Mouse (Mus musculus): Measurements from ENCODE around the gene Zbtb11. TPM values are rescaled to one million over a fixed set of nuclear protein-coding genes. Genes with fewer than 3 reads are reported as not detected.

The Zbtb11 gene
- total and polyA plus RNA-seq, 3 experiments, result 6.8 to 42.3 (median 37.6) TPM

DNA sequence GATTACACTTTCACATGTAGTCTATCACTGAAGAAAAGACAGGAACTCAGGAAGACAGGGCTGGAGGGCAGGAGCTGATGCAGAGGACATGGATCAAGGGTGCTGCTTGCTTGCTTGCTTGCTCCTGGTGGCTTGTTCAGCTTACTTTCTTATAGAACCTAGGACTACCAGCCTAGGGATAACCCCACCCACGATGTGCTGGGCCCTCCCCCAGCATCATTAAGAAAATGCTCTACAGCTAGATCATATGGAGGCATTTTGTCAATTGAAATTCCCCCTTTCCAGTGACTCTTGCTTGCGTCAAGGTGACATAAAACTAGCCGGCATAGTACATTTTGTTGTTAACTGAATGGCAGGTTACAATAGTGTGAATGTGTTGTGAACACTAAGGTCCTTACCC, 82.2 kb downstream of the Zbtb11 start:
- ATAC-seq (ENCODE audit: extremely low read depth, insufficient number of reproducible peaks, low FRiP score, poor library complexity, severe bottlenecking), result no peak
- no peak for TF ChIP-seq TAL1 (conservative IDR thresholded peaks at IDR 0.05; ENCODE audit: low read depth, low read length)
- no peak for TF ChIP-seq GATA2 (IDR thresholded peaks at IDR 0.05; ENCODE audit: borderline replicate concordance, low read depth, low read length)
- TF ChIP-seq GATA1 (IDR thresholded peaks at IDR 0.05; ENCODE audit: borderline replicate concordance, low read length), result no peak
- no peak for TF ChIP-seq POLR2AphosphoS5 (IDR thresholded peaks at IDR 0.05; ENCODE audit: insufficient replicate concordance, low read depth, low read length)
- no peak for TF ChIP-seq CTCF (IDR thresholded peaks at IDR 0.05; ENCODE audit: low read depth, low read length)
- H3K9me3 ChIP-seq (replicated peaks), result no peaks in the 10 kb centered on the region

DNA sequence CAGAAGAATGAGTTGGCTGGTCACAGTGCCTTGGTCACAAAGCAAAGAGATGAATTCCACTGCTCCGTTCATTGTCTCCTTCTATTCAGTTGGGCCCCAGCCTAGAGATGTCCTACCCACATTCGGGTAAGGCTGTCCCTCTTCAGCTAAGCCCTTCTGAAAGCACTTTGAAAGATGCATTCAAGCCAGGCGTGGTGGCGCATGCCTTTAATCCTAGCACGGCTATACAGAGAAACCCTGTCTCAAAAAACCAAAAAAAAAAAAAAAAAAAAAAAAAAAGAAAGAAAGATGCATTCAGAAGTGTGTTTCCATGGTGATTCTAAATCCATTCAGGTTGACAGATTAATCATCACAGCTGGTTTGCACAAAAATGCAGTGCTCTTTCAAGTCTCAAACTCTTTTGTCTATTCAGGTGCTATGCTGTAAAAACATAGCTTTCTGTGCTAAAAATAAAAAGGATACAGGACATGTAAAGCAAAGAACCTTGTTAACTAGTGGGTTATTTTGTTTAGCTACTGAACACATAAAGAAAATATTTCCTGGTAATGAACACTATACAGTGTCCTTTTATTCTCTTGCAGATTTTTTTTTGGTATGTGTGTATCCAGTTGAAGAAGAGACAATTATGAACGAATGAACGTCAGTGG, 83.4 kb downstream of the Zbtb11 start:
- Histone ChIP-seq H3K36me3 (replicated peaks) (no peaks in the 10 kb centered on the region), H3K27me3 (ENCODE audit: insufficient read depth, low read length) (no peaks in the 10 kb centered on the region), H3K4me3 (ENCODE audit: low read depth, low read length) (no peak overlapping the region), H3K4me1 (ENCODE audit: insufficient read depth, low read depth, low read length) (peaks cover 4% of the 10 kb centered on the region), H3K9me3 (replicated peaks) (no peaks in the 10 kb centered on the region)
- no peak for DNase-seq (ENCODE audit: low spot score)
- no peak for TF ChIP-seq TAL1 (conservative IDR thresholded peaks at IDR 0.05; ENCODE audit: low read depth, low read length)
- no peak for TF ChIP-seq GATA2 (IDR thresholded peaks at IDR 0.05; ENCODE audit: borderline replicate concordance, low read depth, low read length)
- no peak for TF ChIP-seq POLR2AphosphoS5 (IDR thresholded peaks at IDR 0.05; ENCODE audit: insufficient replicate concordance, low read depth, low read length)
- no peak for TF ChIP-seq GATA1 (IDR thresholded peaks at IDR 0.05; ENCODE audit: borderline replicate concordance, low read length)
- no peak for TF ChIP-seq CTCF (IDR thresholded peaks at IDR 0.05; ENCODE audit: low read depth, low read length)
- ATAC-seq (ENCODE audit: extremely low read depth, insufficient number of reproducible peaks, low FRiP score, poor library complexity, severe bottlenecking), result no peak

More for the DNA sequence above, 82.2 kb downstream of the Zbtb11 start:
- no peak for DNase-seq (ENCODE audit: low spot score)
- Histone ChIP-seq H3K36me3 (replicated peaks) (no peaks in the 10 kb centered on the region), H3K4me3 (ENCODE audit: low read depth, low read length) (no peak overlapping the region), H3K27me3 (ENCODE audit: insufficient read depth, low read length) (no peaks in the 10 kb centered on the region), H3K4me1 (ENCODE audit: insufficient read depth, low read depth, low read length) (peaks cover 4% of the 10 kb centered on the region; the same call in 1 of the 2 replicates)

DNA sequence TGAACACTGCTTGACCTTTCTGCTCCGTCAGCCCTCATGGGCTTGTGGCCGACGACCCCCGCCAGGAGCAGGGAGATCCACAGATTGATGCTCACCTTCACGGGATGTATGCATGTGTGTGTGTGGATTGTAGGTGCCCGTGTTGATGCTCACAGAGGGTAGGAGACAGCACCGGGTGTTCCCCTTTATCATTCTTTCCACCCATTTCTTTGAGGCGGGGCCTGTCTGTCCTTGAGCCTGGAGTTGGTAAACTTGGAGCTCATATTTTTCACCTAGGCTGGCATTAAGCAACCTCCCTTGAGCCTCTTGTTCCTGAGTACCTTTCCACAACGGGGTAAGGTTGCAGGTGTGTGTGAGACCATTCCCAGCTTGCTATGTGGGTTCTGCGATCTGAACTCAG, 84.5 kb downstream of the Zbtb11 start:
- Histone ChIP-seq H3K4me1 (ENCODE audit: insufficient read depth, low read depth, low read length) (peaks cover 4% of the 10 kb centered on the region), H3K9me3 (replicated peaks) (no peaks in the 10 kb centered on the region), H3K27me3 (ENCODE audit: insufficient read depth, low read length) (no peaks in the 10 kb centered on the region), H3K36me3 (replicated peaks) (no peaks in the 10 kb centered on the region), H3K4me3 (ENCODE audit: low read depth, low read length) (no peak overlapping the region)
- DNase-seq (ENCODE audit: low spot score) (no peak), ATAC-seq (ENCODE audit: extremely low read depth, insufficient number of reproducible peaks, low FRiP score, poor library complexity, severe bottlenecking) (no peak)
- TF ChIP-seq CTCF (IDR thresholded peaks at IDR 0.05; ENCODE audit: low read depth, low read length) (no peak), POLR2AphosphoS5 (IDR thresholded peaks at IDR 0.05; ENCODE audit: insufficient replicate concordance, low read depth, low read length) (no peak), GATA1 (IDR thresholded peaks at IDR 0.05; ENCODE audit: borderline replicate concordance, low read length) (no peak), GATA2 (IDR thresholded peaks at IDR 0.05; ENCODE audit: borderline replicate concordance, low read depth, low read length) (no peak), TAL1 (conservative IDR thresholded peaks at IDR 0.05; ENCODE audit: low read depth, low read length) (no peak)

Other genes starting within 250 kb of the Zbtb11 start
- 5.5 and 5.7 TPM in 2 replicates for gene Nfkbiz, start 135.0 kb upstream of the Zbtb11 start, total RNA-seq (2014; fragmentation: Nextera tagmentation)
- 5.1 and 5.5 TPM in 2 replicates for gene Nfkbiz, start 135.0 kb upstream of the Zbtb11 start, total RNA-seq (2017)
- 0.74 and 0.92 TPM in 2 replicates for gene Nfkbiz, start 135.0 kb upstream of the Zbtb11 start, polyA plus RNA-seq (2012)
- 25.2 and 29.2 TPM in 2 replicates for gene Nxpe3, start 78.6 kb upstream of the Zbtb11 start, total RNA-seq (2014; fragmentation: Nextera tagmentation)
- 9.9 and 13.3 TPM in 2 replicates for gene Nxpe3, start 78.6 kb upstream of the Zbtb11 start, total RNA-seq (2017)
- 0.79 and 1.3 TPM in 2 replicates for gene Nxpe3, start 78.6 kb upstream of the Zbtb11 start, polyA plus RNA-seq (2012)
- gene Cep97, start 39.0 kb upstream of the Zbtb11 start, total RNA-seq (2014; fragmentation: Nextera tagmentation), result 17.4 and 17.6 TPM in 2 replicates
- gene Cep97, start 39.0 kb upstream of the Zbtb11 start, total RNA-seq (2017), result 17.3 and 24.6 TPM in 2 replicates
- 5.8 and 11.4 TPM in 2 replicates for gene Cep97, start 39.0 kb upstream of the Zbtb11 start, polyA plus RNA-seq (2012)
- 410 and 496 TPM in 2 replicates for gene Rpl24, start 7.6 kb upstream of the Zbtb11 start, total RNA-seq (2014; fragmentation: Nextera tagmentation)
- gene Rpl24, start 7.6 kb upstream of the Zbtb11 start, total RNA-seq (2017), result 1,331 and 1,386 TPM in 2 replicates
- gene Rpl24, start 7.6 kb upstream of the Zbtb11 start, polyA plus RNA-seq (2012), result 62.5 and 148 TPM in 2 replicates
- 176 and 198 TPM in 2 replicates for gene Pcnp, start 55.9 kb downstream of the Zbtb11 start, total RNA-seq (2014; fragmentation: Nextera tagmentation)
- 106 and 113 TPM in 2 replicates for gene Pcnp, start 55.9 kb downstream of the Zbtb11 start, total RNA-seq (2017)
- 30.9 and 31.6 TPM in 2 replicates for gene Pcnp, start 55.9 kb downstream of the Zbtb11 start, polyA plus RNA-seq (2012)
- gene Trmt10c, start 63.9 kb downstream of the Zbtb11 start, total RNA-seq (2014; fragmentation: Nextera tagmentation), result 28.4 and 35.4 TPM in 2 replicates
- gene Trmt10c, start 63.9 kb downstream of the Zbtb11 start, total RNA-seq (2017), result 38.6 and 43.8 TPM in 2 replicates
- gene Trmt10c, start 63.9 kb downstream of the Zbtb11 start, polyA plus RNA-seq (2012), result 13.6 and 15.4 TPM in 2 replicates
- gene Senp7, start 74.5 kb downstream of the Zbtb11 start, total RNA-seq (2014; fragmentation: Nextera tagmentation), result 115 and 130 TPM in 2 replicates
- gene Senp7, start 74.5 kb downstream of the Zbtb11 start, total RNA-seq (2017), result 29.4 and 37.4 TPM in 2 replicates
- gene Senp7, start 74.5 kb downstream of the Zbtb11 start, polyA plus RNA-seq (2012), result 18.6 and 20.5 TPM in 2 replicates
- 0.44 TPM in 1 of 2 replicates, not detected in the other for gene Impg2, start 230.4 kb downstream of the Zbtb11 start, total RNA-seq (2014; fragmentation: Nextera tagmentation)
- gene Impg2, start 230.4 kb downstream of the Zbtb11 start, total RNA-seq (2017), result 0.12 and 0.38 TPM in 2 replicates
- not detected in 2 replicates for gene Impg2, start 230.4 kb downstream of the Zbtb11 start, polyA plus RNA-seq (2012)

All from G1E (cell line).